Mouse (Mus musculus) C2C12 (cell line): ENCODE measurements at regions not wholly inside any gene's neighbourhood (a gene's known extent, or its start where the extent isn't known, plus 50 kb on each side); places are given as distances from the start of the nearest gene placed in this dataset.

Experiments
- H3K27me3 ChIP-seq: one replicate; pipeline ENCODE4 v1.6.1; 2011; ENCODE audit not compliant: control insufficient read depth, insufficient read depth, insufficient read length
- H3K36me3 ChIP-seq: one replicate; pipeline ENCODE4 v1.6.1; 2011; ENCODE audit not compliant: control insufficient read depth, insufficient read depth
- H3K4me3 ChIP-seq: one replicate; pipeline ENCODE4 v1.5.1; 2011; ENCODE audit warnings: mild to moderate bottlenecking, control low read depth; ENCODE audit not compliant: poor library complexity, insufficient read depth, severe bottlenecking
- H3K79me2 ChIP-seq: one replicate; pipeline ENCODE4 v1.6.1; 2011; ENCODE audit not compliant: control insufficient read depth, insufficient read depth
- H3K79me3 ChIP-seq: one replicate; pipeline ENCODE4 v1.6.1; 2011; ENCODE audit warnings: low read depth, control low read depth
- H3ac ChIP-seq: one replicate; pipeline ENCODE3; 2011; ENCODE audit warnings: low read depth; ENCODE audit not compliant: control insufficient read depth, insufficient read length
- CEBPB ChIP-seq: IDR thresholded peaks from one replicate; pipeline ENCODE4 v1.6.1; 2011; ENCODE audit warnings: low read depth, mild to moderate bottlenecking, control low read depth, moderate library complexity
- CTCF ChIP-seq: IDR thresholded peaks from one replicate; pipeline ENCODE4 v1.5.1; 2011; ENCODE audit not compliant: control insufficient read depth, insufficient read depth, insufficient read length
- FOSL1 ChIP-seq: IDR thresholded peaks from one replicate; pipeline ENCODE4 v1.8.0; 2011; ENCODE audit warnings: mild to moderate bottlenecking, low read length; ENCODE audit not compliant: poor library complexity, insufficient read depth, severe bottlenecking
- MAX ChIP-seq: IDR thresholded peaks from one replicate; pipeline ENCODE4 v1.6.1; 2011; ENCODE audit warnings: mild to moderate bottlenecking, control low read depth
- MYOD1 ChIP-seq: IDR thresholded peaks from one replicate; pipeline ENCODE4 v1.6.1; 2011; ENCODE audit warnings: low read depth; ENCODE audit not compliant: control insufficient read depth, insufficient read length
- MYOG ChIP-seq: IDR thresholded peaks from one replicate; pipeline ENCODE4 v1.6.1; 2011; ENCODE audit not compliant: control insufficient read depth, insufficient read length; ENCODE audit errors: extremely low read depth
- USF1 ChIP-seq: IDR thresholded peaks from one replicate; pipeline ENCODE4 v1.6.1; 2011; ENCODE audit warnings: low read depth, mild to moderate bottlenecking, control low read depth, moderate library complexity

DNA sequence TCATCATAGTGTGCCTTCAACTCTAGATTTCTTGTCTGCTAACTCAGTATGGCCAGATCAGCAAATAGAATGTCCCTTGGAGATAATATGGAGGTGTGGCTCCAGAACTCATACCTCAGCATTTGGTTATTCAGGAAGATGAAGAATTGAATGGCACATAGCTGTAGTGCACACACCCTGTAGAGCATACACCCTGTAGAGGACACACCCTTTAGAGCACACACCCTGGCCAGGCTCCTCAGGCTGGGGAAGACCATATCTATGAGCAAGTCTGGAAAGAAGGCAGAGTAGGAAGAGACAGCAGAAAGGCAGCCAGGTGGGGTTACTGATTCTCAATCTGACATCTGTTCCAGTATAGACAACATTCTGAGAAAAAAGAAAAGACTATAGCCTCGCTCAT lies 604.9 kb downstream of the Psat1 start:
- Histone ChIP-seq H3K79me2 (no peaks in the 10 kb centered on the region), H3K27me3 (no peaks in the 10 kb centered on the region), H3K79me3 (no peaks in the 10 kb centered on the region), H3K36me3 (no peaks in the 10 kb centered on the region), H3K4me3 (no peak overlapping the region), H3ac (no peak overlapping the region)
- TF ChIP-seq MYOD1 (no peak), CEBPB (no peak), USF1 (no peak), CTCF (no peak), MYOG (no peak), MAX (no peak)

DNA sequence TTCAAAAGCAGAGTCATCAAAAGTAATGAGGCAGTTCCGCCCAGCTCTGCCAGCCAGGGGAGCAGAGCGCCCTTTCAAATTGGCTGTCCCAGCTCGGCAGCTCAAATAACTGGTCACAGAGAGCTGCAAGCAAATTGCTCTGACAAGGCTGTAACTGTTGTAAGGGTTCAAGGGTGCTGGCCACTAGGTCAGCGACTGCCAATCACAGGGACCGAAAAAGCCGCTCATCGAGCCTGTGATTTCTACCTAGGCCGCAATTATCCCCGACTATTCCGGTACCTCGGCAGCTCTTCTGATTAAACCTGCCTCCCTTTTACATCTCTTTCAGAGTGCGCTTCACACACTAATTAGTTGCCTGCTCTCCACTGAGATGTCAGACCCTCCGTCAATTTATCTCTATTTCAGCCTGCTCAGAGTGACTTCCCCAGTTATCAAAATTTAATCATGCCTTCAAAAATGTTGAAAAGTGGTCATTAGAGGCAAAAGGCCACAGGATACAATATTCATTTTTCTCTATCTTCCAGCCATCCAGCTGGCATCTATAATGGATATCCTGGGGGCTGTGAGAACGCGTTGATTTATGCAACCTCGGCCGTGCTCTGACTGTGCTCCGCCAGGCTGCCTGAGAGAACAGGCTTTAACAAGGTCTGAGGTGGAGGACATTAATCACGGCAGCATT lies 606.7 kb downstream of the Psat1 start:
- H3ac ChIP-seq, result no peak overlapping the region
- no peak overlapping the region for H3K4me3 ChIP-seq
- H3K36me3 ChIP-seq, result no peaks in the 10 kb centered on the region
- H3K27me3 ChIP-seq, result no peaks in the 10 kb centered on the region
- H3K79me2 ChIP-seq, result no peaks in the 10 kb centered on the region
- no peaks in the 10 kb centered on the region for H3K79me3 ChIP-seq
- TF ChIP-seq MAX, result no peak
- TF ChIP-seq FOSL1, result no peak
- no peak for TF ChIP-seq MYOD1
- TF ChIP-seq MYOG, result no peak
- no peak for TF ChIP-seq CEBPB
- TF ChIP-seq CTCF, result no peak
- no peak for TF ChIP-seq USF1

DNA sequence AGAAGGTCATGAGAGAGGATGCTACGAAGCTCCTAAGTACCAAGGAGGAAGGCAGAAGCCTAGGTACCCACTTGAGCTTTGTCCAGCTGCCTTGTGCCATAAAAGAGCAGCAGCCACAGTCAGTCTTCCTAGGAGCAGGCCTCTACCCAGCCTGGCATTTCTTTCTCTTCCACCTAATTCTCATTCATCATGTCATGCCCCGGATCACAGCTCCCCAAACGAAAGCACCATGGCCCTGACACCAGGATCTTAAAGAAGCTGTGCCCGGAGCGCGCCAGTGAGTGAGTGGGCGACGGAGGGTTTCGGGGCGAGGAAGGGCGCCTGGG lies 607.2 kb downstream of the Psat1 start:
- Histone ChIP-seq H3K79me2 (no peaks in the 10 kb centered on the region), H3K79me3 (no peaks in the 10 kb centered on the region), H3K36me3 (no peaks in the 10 kb centered on the region), H3K27me3 (no peaks in the 10 kb centered on the region), H3ac (no peak overlapping the region), H3K4me3 (no peak overlapping the region)
- TF ChIP-seq USF1, result no peak
- TF ChIP-seq MYOG, result no peak
- no peak for TF ChIP-seq MAX
- TF ChIP-seq CTCF, result no peak
- no peak for TF ChIP-seq MYOD1
- TF ChIP-seq FOSL1, result no peak
- no peak for TF ChIP-seq CEBPB

DNA sequence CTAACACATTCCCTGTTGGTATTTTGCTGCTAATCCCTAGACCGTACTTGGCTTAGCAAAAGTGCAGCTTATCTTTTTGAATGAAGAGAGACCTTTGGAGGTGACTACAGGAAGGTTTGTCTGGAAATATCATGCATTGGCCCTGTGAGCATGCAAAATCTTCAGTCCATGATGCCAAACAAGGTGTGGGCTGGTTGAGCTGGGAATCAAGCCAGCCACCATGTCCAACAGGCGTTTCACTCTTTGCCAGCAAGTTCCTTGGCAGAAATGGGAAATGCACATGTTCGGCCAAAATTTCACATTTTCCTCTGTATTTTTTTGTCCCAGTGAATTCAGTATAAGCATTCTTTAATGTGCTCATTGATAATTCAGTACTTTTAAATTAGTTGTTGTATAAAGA lies 617.0 kb downstream of the Psat1 start:
- TF ChIP-seq MYOD1, result no peak
- no peak for TF ChIP-seq FOSL1
- TF ChIP-seq CTCF, result no peak
- no peak for TF ChIP-seq CEBPB
- no peak for TF ChIP-seq MAX
- TF ChIP-seq MYOG, result no peak
- TF ChIP-seq USF1, result no peak
- Histone ChIP-seq H3K79me2 (no peaks in the 10 kb centered on the region), H3K4me3 (no peak overlapping the region), H3ac (no peak overlapping the region), H3K27me3 (no peaks in the 10 kb centered on the region), H3K79me3 (no peaks in the 10 kb centered on the region), H3K36me3 (no peaks in the 10 kb centered on the region)

DNA sequence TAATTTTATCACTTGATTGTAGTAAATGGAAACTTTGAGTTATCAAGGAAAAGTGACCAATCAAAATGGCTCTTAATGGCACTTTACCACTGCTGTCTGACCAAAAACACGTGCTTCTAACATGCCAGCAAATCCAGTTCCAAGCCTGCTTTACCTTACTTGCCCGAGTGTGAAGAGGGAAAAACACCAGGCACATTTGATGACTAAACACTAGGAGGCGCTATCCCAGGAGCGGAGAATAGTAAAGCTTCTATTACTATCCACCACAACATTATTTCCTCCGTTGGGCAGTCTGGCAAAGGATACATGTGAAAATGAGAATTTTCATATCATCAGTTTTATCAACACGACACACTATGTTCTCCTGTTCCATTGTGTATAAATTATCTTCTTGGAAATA lies 647.7 kb downstream of the Psat1 start:
- H3K36me3 ChIP-seq, result no peaks in the 10 kb centered on the region
- no peaks in the 10 kb centered on the region for H3K79me2 ChIP-seq
- H3K79me3 ChIP-seq, result no peaks in the 10 kb centered on the region
- TF ChIP-seq MYOD1 (no peak), CEBPB (no peak), MYOG (no peak), MAX (no peak), CTCF (no peak), USF1 (no peak), FOSL1 (no peak)
- H3K4me3 ChIP-seq, result no peak overlapping the region
- H3K27me3 ChIP-seq, result peaks cover 3% of the 10 kb centered on the region
- no peak overlapping the region for H3ac ChIP-seq

DNA sequence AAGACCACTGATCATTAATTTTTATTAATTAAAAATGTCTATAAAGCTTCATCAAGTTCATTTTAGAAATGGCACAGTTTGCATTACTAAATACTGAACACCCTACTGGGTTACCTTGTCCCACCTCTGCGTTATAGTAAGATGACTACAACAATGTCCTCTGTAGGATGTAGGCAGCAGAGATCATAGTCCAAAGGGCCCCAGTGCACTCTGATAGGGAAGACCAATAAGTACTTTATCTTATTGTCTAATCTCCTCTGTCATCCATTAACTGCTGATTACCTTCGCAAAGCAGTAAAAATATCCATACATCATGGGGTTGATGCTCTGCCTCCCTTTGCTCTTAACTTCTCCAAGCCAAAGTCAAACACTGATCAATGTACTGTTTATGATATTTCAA lies 662.1 kb downstream of the Psat1 start:
- TF ChIP-seq USF1 (no peak), MAX (no peak), MYOG (no peak), CTCF (no peak), CEBPB (no peak), FOSL1 (no peak), MYOD1 (no peak)
- H3ac ChIP-seq, result no peak overlapping the region
- H3K79me3 ChIP-seq, result no peaks in the 10 kb centered on the region
- no peaks in the 10 kb centered on the region for H3K79me2 ChIP-seq
- no peaks in the 10 kb centered on the region for H3K36me3 ChIP-seq
- no peak overlapping the region for H3K4me3 ChIP-seq
- H3K27me3 ChIP-seq, result no peaks in the 10 kb centered on the region
